26 mouse cellular contexts compared by ENCODE assay signal in genomic region chr9:113935638-113936037, GRCm38 (mm10). TPM values are rescaled to one million over a fixed set of nuclear protein-coding genes. Genes with fewer than 3 reads are reported as not detected.
DNase-seq lines count a peak whose midpoint lies in the region; ATAC-seq and TF ChIP-seq lines count a peak whose summit lies in the region.
"Had no signal": no experiment of that assay in that cellular context is flagged by ENCODE, and none has a peak within 500 bp of the region (broad histone marks: within the 10 kb centered on the region; RNA-seq: fewer than 3 reads in every experiment).

No protein-coding gene starts in this region.

- H3K4me2 ChIP-seq in liver, postnatal 0 days (ENCODE audit: low read depth, low read length), result 0 out of 2 replicates have a peak overlapping the region, but pooled peaks have one; percentile 27
- H3K4me2 ChIP-seq in forebrain, embryonic 11.5 days (ENCODE audit: low read depth, low read length, severe bottlenecking), result no peak overlapping the region
- H3K4me2 ChIP-seq in midbrain, embryonic 14.5 days (ENCODE audit: low read length), result no peak overlapping the region
- H3K4me2 ChIP-seq: forebrain, embryonic 13.5 days; heart, embryonic 11.5 days; hindbrain, embryonic 13.5 days; midbrain, embryonic 13.5 days; neural tube, embryonic 13.5 days had no signal

- H3K9me3 ChIP-seq in MEL (replicated peaks; ENCODE audit: insufficient read depth, low read length), result no peaks in the 10 kb centered on the region
- H3K9me3 ChIP-seq in liver, postnatal 0 days (ENCODE audit: low read length), result no peaks in the 10 kb centered on the region
- H3K9me3 ChIP-seq in forebrain, embryonic 11.5 days (ENCODE audit: control insufficient read depth, low read length), result no peaks in the 10 kb centered on the region
- no peaks in the 10 kb centered on the region for H3K9me3 ChIP-seq in midbrain, embryonic 14.5 days (ENCODE audit: control insufficient read depth, low read length)
- H3K9me3 ChIP-seq: embryonic facial prominence, embryonic 10.5 days; forebrain, embryonic 13.5 days; hindbrain, embryonic 13.5 days; midbrain, embryonic 13.5 days; neural tube, embryonic 13.5 days had no signal

- TF ChIP-seq EP300 in MEL (IDR thresholded peaks at IDR 0.05; ENCODE audit: low read depth in 1 of 2, low read length in 2 of 2), result peak; percentile 42 to 55; a peak in 2 of 4 replicates
- TF ChIP-seq EP300 in liver, postnatal 0 days (IDR thresholded peaks at IDR 0.05; ENCODE audit: low read depth), result peak; percentile 48; the same call in 1 of the 2 replicates

- DNase-seq in kidney, adult 2 months, result no peak
- DNase-seq in kidney, adult 18-20 months, result no peak
- peak; percentile 53 for DNase-seq in MEL (ENCODE audit: low read depth, low spot score)
- DNase-seq in liver, postnatal 0 days, result no peak
- DNase-seq in forebrain, embryonic 11.5 days (ENCODE audit: low spot score), result no peak
- no peak for DNase-seq in midbrain, embryonic 14.5 days
- DNase-seq in layer of hippocampus, postnatal 14 days (ENCODE audit: low spot score in 2 of 2), result no peak
- DNase-seq: adrenal gland, postnatal 14 days; cerebellum, adult 9-10 months; gastrocnemius, postnatal 36 days; layer of hippocampus, postnatal 36 days; lung, adult 2 months; lung, postnatal 14 days; retina, postnatal 1 day; right cerebral cortex, postnatal 25 days; spleen, adult 18-20 months; thymus, postnatal 25 days had no signal

- TF ChIP-seq POLR2A in kidney, adult 2 months (IDR thresholded peaks at IDR 0.05; ENCODE audit: low read depth, low read length), result no peak
- TF ChIP-seq POLR2A in MEL (IDR thresholded peaks at IDR 0.05; ENCODE audit: control insufficient read depth in 1 of 2, insufficient read depth in 1 of 2, low read depth in 1 of 2, low read length in 2 of 2, poor library complexity in 1 of 2), result no peak

- 23% methylated on average over 5 of the region's 5 CpGs for whole genome bisulfite sequencing in kidney, adult 2 months
- 53% methylated on average over 5 of the region's 5 CpGs for WGBS in liver, postnatal 0 days (ENCODE audit: insufficient replicate concordance)
- WGBS in forebrain, embryonic 11.5 days, result 86% methylated on average over 5 of the region's 5 CpGs
- WGBS in midbrain, embryonic 14.5 days, result 70% methylated on average over 5 of the region's 5 CpGs

- 0 out of 2 replicates have a peak overlapping the region, but pooled peaks have one; percentile 39 for H3K27ac ChIP-seq in kidney, adult 2 months (ENCODE audit: insufficient read depth, low read depth, low read length)
- H3K27ac ChIP-seq in MEL (ENCODE audit: control insufficient read depth, low read depth, low read length), result 0 out of 2 replicates have a peak overlapping the region, but pooled peaks have one; percentile 24
- H3K27ac ChIP-seq in liver, postnatal 0 days (ENCODE audit: low read depth), result no peak overlapping the region
- H3K27ac ChIP-seq in forebrain, embryonic 11.5 days (ENCODE audit: low read depth, low read length), result no peak overlapping the region
- no peak overlapping the region for H3K27ac ChIP-seq in midbrain, embryonic 14.5 days (replicated peaks; ENCODE audit: low read depth, low read length)
- H3K27ac ChIP-seq: embryonic facial prominence, embryonic 10.5 days; forebrain, embryonic 13.5 days; hindbrain, embryonic 13.5 days; midbrain, embryonic 13.5 days; neural tube, embryonic 13.5 days had no signal

- TF ChIP-seq CTCF in kidney, adult 2 months (conservative IDR thresholded peaks at IDR 0.05; ENCODE audit: insufficient read depth, insufficient read length, low read depth, low read length), result no peak
- no peak for TF ChIP-seq CTCF in MEL (IDR thresholded peaks at IDR 0.05 in 2 of 3, conservative IDR thresholded peaks at IDR 0.05 in 1 of 3; ENCODE audit: control insufficient read depth in 1 of 3, insufficient read depth in 1 of 3, low read depth in 2 of 3, low read length in 3 of 3, poor library complexity in 1 of 3, severe bottlenecking in 1 of 3)
- TF ChIP-seq CTCF in liver, postnatal 0 days (IDR thresholded peaks at IDR 0.05; ENCODE audit: low read depth), result no peak

- TF ChIP-seq RAD21 in MEL (IDR thresholded peaks at IDR 0.05; ENCODE audit: low read depth, low read length), result no peak

- H3K79me2 ChIP-seq in MEL (ENCODE audit: control insufficient read depth, insufficient read depth, low read length, poor library complexity), result peaks cover 80% of the 10 kb centered on the region

- H3K9ac ChIP-seq in MEL (ENCODE audit: control insufficient read depth, low read depth, low read length, poor library complexity, severe bottlenecking), result no peak overlapping the region
- no peak overlapping the region for H3K9ac ChIP-seq in liver, postnatal 0 days (replicated peaks)
- H3K9ac ChIP-seq in forebrain, embryonic 11.5 days (ENCODE audit: low read length), result no peak overlapping the region
- H3K9ac ChIP-seq in midbrain, embryonic 14.5 days (replicated peaks; ENCODE audit: low read length), result no peak overlapping the region
- H3K9ac ChIP-seq: forebrain, embryonic 13.5 days; hindbrain, embryonic 13.5 days; midbrain, embryonic 13.5 days; neural tube, embryonic 13.5 days had no signal

- peaks cover 19% of the 10 kb centered on the region; the same call in 1 of the 2 replicates for H3K4me1 ChIP-seq in kidney, adult 2 months (ENCODE audit: control insufficient read depth, insufficient read depth, low read length)
- peaks cover 25 to 38% of the 10 kb centered on the region in 2 experiments for H3K4me1 ChIP-seq in MEL (ENCODE audit: control insufficient read depth in 1 of 2, insufficient read depth in 2 of 2, low read length in 2 of 2)
- H3K4me1 ChIP-seq in liver, postnatal 0 days (ENCODE audit: insufficient read depth), result peaks cover 32% of the 10 kb centered on the region
- H3K4me1 ChIP-seq in forebrain, embryonic 11.5 days (replicated peaks; ENCODE audit: control insufficient read depth, insufficient read depth, low read length), result peaks cover 6% of the 10 kb centered on the region; the same call in 1 of the 2 replicates
- peaks cover 19% of the 10 kb centered on the region for H3K4me1 ChIP-seq in midbrain, embryonic 14.5 days (ENCODE audit: control insufficient read depth, insufficient read depth, low read length)

- no peaks in the 10 kb centered on the region for H3K27me3 ChIP-seq in kidney, adult 2 months (replicated peaks; ENCODE audit: control insufficient read depth, insufficient read depth, low read length)
- no peaks in the 10 kb centered on the region for H3K27me3 ChIP-seq in MEL (ENCODE audit: control insufficient read depth in 1 of 2, insufficient read depth in 2 of 2, low read length in 2 of 2)
- H3K27me3 ChIP-seq in liver, postnatal 0 days (ENCODE audit: insufficient read depth, low read length), result no peaks in the 10 kb centered on the region
- H3K27me3 ChIP-seq in forebrain, embryonic 11.5 days (ENCODE audit: control insufficient read depth, insufficient read depth, low read length), result no peaks in the 10 kb centered on the region
- H3K27me3 ChIP-seq in midbrain, embryonic 14.5 days (ENCODE audit: control insufficient read depth, insufficient read depth, low read length), result no peaks in the 10 kb centered on the region
- H3K27me3 ChIP-seq: forebrain, embryonic 13.5 days; hindbrain, embryonic 13.5 days; midbrain, embryonic 13.5 days; neural tube, embryonic 13.5 days had no signal

- ATAC-seq in common myeloid progenitor, adult 5-6 weeks (replicated peaks; ENCODE audit: low read depth, poor library complexity, severe bottlenecking), result peak; percentile 16
- no peak for ATAC-seq in liver, postnatal 0 days
- ATAC-seq in forebrain, embryonic 11.5 days (replicated peaks; ENCODE audit: low FRiP score), result no peak
- ATAC-seq in midbrain, embryonic 14.5 days (ENCODE audit: low FRiP score, low TSS enrichment), result no peak
- ATAC-seq: forebrain, embryonic 13.5 days; inflammation-experienced regulatory T-cells, adult 6 months; midbrain, embryonic 13.5 days had no signal

- H3K4me3 ChIP-seq in kidney, adult 2 months (ENCODE audit: insufficient read depth, low read depth, low read length), result no peak overlapping the region
- no peak overlapping the region for H3K4me3 ChIP-seq in MEL (ENCODE audit: control insufficient read depth in 1 of 2, insufficient read depth in 1 of 2, low read depth in 2 of 2, low read length in 2 of 2)
- no peak overlapping the region for H3K4me3 ChIP-seq in liver, postnatal 0 days (ENCODE audit: low read depth, low read length)
- no peak overlapping the region for H3K4me3 ChIP-seq in forebrain, embryonic 11.5 days (ENCODE audit: low read depth, low read length)
- H3K4me3 ChIP-seq in midbrain, embryonic 14.5 days (replicated peaks; ENCODE audit: low read depth, low read length), result no peak overlapping the region
- H3K4me3 ChIP-seq: embryonic facial prominence, embryonic 10.5 days; forebrain, embryonic 13.5 days; hindbrain, embryonic 13.5 days; layer of hippocampus, adult 2 months; midbrain, embryonic 13.5 days; neural tube, embryonic 13.5 days had no signal

- no peaks in the 10 kb centered on the region for H3K36me3 ChIP-seq in kidney, adult 2 months (ENCODE audit: control insufficient read depth, insufficient read depth, low read length)
- H3K36me3 ChIP-seq in MEL (ENCODE audit: control insufficient read depth in 1 of 2, insufficient read depth in 2 of 2, low read length in 2 of 2), result peaks cover 4 to 52% of the 10 kb centered on the region in 2 experiments
- H3K36me3 ChIP-seq in liver, postnatal 0 days (replicated peaks; ENCODE audit: insufficient read depth, low read length), result no peaks in the 10 kb centered on the region
- no peaks in the 10 kb centered on the region for H3K36me3 ChIP-seq in forebrain, embryonic 11.5 days (ENCODE audit: control insufficient read depth, insufficient read depth, low read length)
- no peaks in the 10 kb centered on the region for H3K36me3 ChIP-seq in midbrain, embryonic 14.5 days (ENCODE audit: control insufficient read depth, insufficient read depth, low read length)
- H3K36me3 ChIP-seq: embryonic facial prominence, embryonic 10.5 days; hindbrain, embryonic 13.5 days; midbrain, embryonic 13.5 days; neural tube, embryonic 13.5 days had no signal

TF ChIP-seq in MEL, 35 proteins besides CTCF, POLR2A, EP300 and RAD21 (continues in another document):
- TF ChIP-seq RCOR1 (IDR thresholded peaks at IDR 0.05; ENCODE audit: low read depth, low read length), result peak; percentile 87
- no peak; the same call in 1 of the 2 replicates for TF ChIP-seq MXI1 (IDR thresholded peaks at IDR 0.05; ENCODE audit: low read depth, low read length)
- no peak for TF ChIP-seq CHD2 (IDR thresholded peaks at IDR 0.05; ENCODE audit: low read length)
- no peak for TF ChIP-seq POLR2AphosphoS2 (IDR thresholded peaks at IDR 0.05; ENCODE audit: low read length)

RNA-seq across cellular contexts. Expression of gene Ubp1, which starts 4.9 kb away (rescaled TPM):
- polyA plus RNA-seq in kidney, adult 2 months (2012; rRNA removed), result 42.5 and 44.7 TPM in 2 replicates
- total RNA-seq in MEL (2012; rRNA removed), result 45.5 and 46.4 TPM in 2 replicates
- 10 to 100 TPM; 60.8 to 95.5 TPM for polyA plus RNA-seq in MEL (2012; ENCODE audit: insufficient read depth in 1 of 2, insufficient read length in 2 of 2, low read depth in 1 of 2, low replicate concordance in 2 of 2, missing spikeins in 1 of 2)
- 67.3 and 75.9 TPM in 2 replicates for total RNA-seq in common myeloid progenitor, adult 5-6 weeks (2017)
- 22.6 and 22.8 TPM in 2 replicates for polyA plus RNA-seq in liver, postnatal 0 days (2015; fragmentation: Nextera tagmentation; extraction: Ambion mirVana)
- polyA plus RNA-seq in forebrain, embryonic 11.5 days (2014; fragmentation: Nextera tagmentation; extraction: Ambion mirVana), result 51.7 and 52.5 TPM in 2 replicates
- 31.9 and 39.0 TPM in 2 replicates for polyA plus RNA-seq in midbrain, embryonic 14.5 days (2014; fragmentation: Nextera tagmentation; extraction: Ambion mirVana)
- total RNA-seq in layer of hippocampus, postnatal 14 days (2021), result 10 to 100 TPM; 62.2 to 68.7 TPM

Comparison
In these comparisons a context has a peak if more than half of its experiments do, and no peak if none do; other contexts are left out.
1. H3K27ac ChIP-seq: peak in kidney, adult 2 months (single experiment) and MEL (single experiment); none in liver, postnatal 0 days (single experiment), forebrain, embryonic 11.5 days (single experiment) and midbrain, embryonic 14.5 days (single experiment).